Mouse (Mus musculus): ENCODE measurements around the gene Ncoa6. TPM values are rescaled to one million over a fixed set of nuclear protein-coding genes. Genes with fewer than 3 reads are reported as not detected.

The Ncoa6 gene
- polyA plus RNA-seq, 1 experiment from 2014 or later: 40.0 TPM

GRCm38 (mm10) chr2:155373302-155373701, 100.4 kb downstream of the Ncoa6 start:
- no peak for TF ChIP-seq CTCF (IDR thresholded peaks at IDR 0.05)
- POLR2A ChIA-PET: interaction anchor here (1.2 kb wide), 1 partner anchor 9 kb away, joined by 7 read pairs; no protein-coding TSS in a partner anchor
- ATAC-seq (no peak), DNase-seq (ENCODE audit: low read depth, low spot score) (no peak)
- H3K27me3 ChIP-seq: no peaks in the 10 kb centered on the region
- in situ Hi-C loops (cut with MboI; ENCODE audit: low pct_unique_long_range_greater_than_20kb): no loop called here
- CTCF ChIA-PET: interaction anchor here (1.3 kb wide), 1 partner anchor 9 kb away, joined by 3 read pairs; no protein-coding TSS in a partner anchor

- ATAC-seq (no peak), DNase-seq (ENCODE audit: low read depth, low spot score) (no peak)
- H3K27me3 ChIP-seq: no peaks in the 10 kb centered on the region
- in situ Hi-C loops (cut with MboI; ENCODE audit: low pct_unique_long_range_greater_than_20kb): no loop called here
- POLR2A ChIA-PET: interaction anchor here (1.3 to 1.5 kb wide), 2 partner anchors 15 to 16 kb away, joined by 4 to 5 read pairs; partner anchors contain the start of gene Pigu
- TF ChIP-seq CTCF (IDR thresholded peaks at IDR 0.05): no peak
- CTCF ChIA-PET: no interaction called here
Observed at GRCm38 (mm10) chr2:155372451-155372850, 101.2 kb downstream of the Ncoa6 start.

- no peaks in the 10 kb centered on the region for H3K27me3 ChIP-seq
- DNase-seq (ENCODE audit: low read depth, low spot score) (no peak), ATAC-seq (no peak)
- TF ChIP-seq CTCF (IDR thresholded peaks at IDR 0.05): no peak
- CTCF ChIA-PET: no interaction called here
- POLR2A ChIA-PET: interaction anchor here (1.2 kb wide), 1 partner anchor 13 kb away, joined by 9 read pairs; the partner anchor contains the start of gene Trp53inp2
- in situ Hi-C loops (cut with MboI; ENCODE audit: low pct_unique_long_range_greater_than_20kb): no loop called here
Observed at GRCm38 (mm10) chr2:155369333-155369883, 104.3 kb downstream of the Ncoa6 start.

- POLR2A ChIA-PET: no interaction called here
- TF ChIP-seq CTCF (IDR thresholded peaks at IDR 0.05): no peak
- DNase-seq (ENCODE audit: low read depth, low spot score) (no peak), ATAC-seq (no peak)
- in situ Hi-C loops (cut with MboI; ENCODE audit: low pct_unique_long_range_greater_than_20kb): no loop called here
- CTCF ChIA-PET: no interaction called here
- no peaks in the 10 kb centered on the region for H3K27me3 ChIP-seq
Observed at GRCm38 (mm10) chr2:155367635-155368284, 105.9 kb downstream of the Ncoa6 start.

- ChIA-PET POLR2A (interaction anchor here (1.1 to 2.2 kb wide), 3 partner anchors 14 to 26 kb away, joined by 3 to 5 read pairs (median 3); no protein-coding TSS in a partner anchor), CTCF (interaction anchor here (1.8 kb wide), 1 partner anchor 27 kb away, joined by 5 read pairs; no protein-coding TSS in a partner anchor)
- in situ Hi-C loops (cut with MboI; ENCODE audit: low pct_unique_long_range_greater_than_20kb): no loop called here
- no peaks in the 10 kb centered on the region for H3K27me3 ChIP-seq
- TF ChIP-seq CTCF (IDR thresholded peaks at IDR 0.05): no peak
- DNase-seq (ENCODE audit: low read depth, low spot score): no peak
- ATAC-seq: peak; percentile 62
Observed at GRCm38 (mm10) chr2:155357686-155358399, 115.9 kb downstream of the Ncoa6 start.

- ChIA-PET POLR2A (interaction anchor here (1.1 to 2.2 kb wide), 3 partner anchors 15 to 26 kb away, joined by 3 to 5 read pairs (median 3); no protein-coding TSS in a partner anchor), CTCF (interaction anchor here (1.8 kb wide), 1 partner anchor 28 kb away, joined by 5 read pairs; no protein-coding TSS in a partner anchor)
- in situ Hi-C loops (cut with MboI; ENCODE audit: low pct_unique_long_range_greater_than_20kb): no loop called here
- DNase-seq (ENCODE audit: low read depth, low spot score) (peak; percentile 90), ATAC-seq (peak; percentile 98)
- H3K27me3 ChIP-seq: no peaks in the 10 kb centered on the region
- TF ChIP-seq CTCF (IDR thresholded peaks at IDR 0.05): no peak
Observed at GRCm38 (mm10) chr2:155356971-155357591, 116.6 kb downstream of the Ncoa6 start, which contains the start of gene Pigu. Gene Pigu, minus strand, starts transcription at chr2:155357430.

GRCm38 (mm10) chr2:155354402-155354801, 119.3 kb downstream of the Ncoa6 start:
- in situ Hi-C loops (cut with MboI; ENCODE audit: low pct_unique_long_range_greater_than_20kb): no loop called here
- CTCF ChIA-PET: interaction anchor here (1.5 kb wide), 1 partner anchor 9 kb away, joined by 3 read pairs; no protein-coding TSS in a partner anchor
- POLR2A ChIA-PET: interaction anchor here (0.7 kb wide), 1 partner anchor 10 kb away, joined by 5 read pairs; no protein-coding TSS in a partner anchor
- ATAC-seq (no peak), DNase-seq (ENCODE audit: low read depth, low spot score) (no peak)
- H3K27me3 ChIP-seq: no peaks in the 10 kb centered on the region
- TF ChIP-seq CTCF (IDR thresholded peaks at IDR 0.05): peak; percentile 26

GRCm38 (mm10) chr2:155346670-155347069, 127.0 kb downstream of the Ncoa6 start:
- in situ Hi-C loops (cut with MboI; ENCODE audit: low pct_unique_long_range_greater_than_20kb): no loop called here
- DNase-seq (ENCODE audit: low read depth, low spot score) (no peak), ATAC-seq (no peak)
- TF ChIP-seq CTCF (IDR thresholded peaks at IDR 0.05): no peak
- ChIA-PET CTCF (interaction anchor here (1.0 to 1.5 kb wide), 2 partner anchors 13 to 42 kb away, joined by 3 read pairs; no protein-coding TSS in a partner anchor), POLR2A (interaction anchor here (0.6 kb wide), 1 partner anchor 51 kb away, joined by 4 read pairs; no protein-coding TSS in a partner anchor)
- no peaks in the 10 kb centered on the region for H3K27me3 ChIP-seq

Other genes starting within 250 kb of the Ncoa6 start
- gene Dynlrb1, start 237.4 kb downstream of the Ncoa6 start, polyA plus RNA-seq (2021): 316 TPM
- gene Map1lc3a, start 197.6 kb downstream of the Ncoa6 start, polyA plus RNA-seq (2021): 128 TPM
- gene Pigu, start 116.5 kb downstream of the Ncoa6 start, polyA plus RNA-seq (2021): 50.3 TPM
- gene Trp53inp2, start 92.8 kb downstream of the Ncoa6 start, polyA plus RNA-seq (2021): 140 TPM
- 12.4 TPM for gene Acss2, start 44.1 kb upstream of the Ncoa6 start, polyA plus RNA-seq (2021)
- gene Ggt7, start 44.3 kb upstream of the Ncoa6 start, polyA plus RNA-seq (2021): 27.0 TPM
- gene Gss, start 118.9 kb upstream of the Ncoa6 start, polyA plus RNA-seq (2021): 43.2 TPM
- gene Myh7b, start 137.3 kb upstream of the Ncoa6 start, polyA plus RNA-seq (2021): 0.19 TPM
- gene Trpc4ap, start 218.5 kb upstream of the Ncoa6 start, polyA plus RNA-seq (2021): 120 TPM

Measured in Patski (cell line).